Mouse (Mus musculus) forebrain, embryonic 13.5 days (tissue): ENCODE data around the gene Pon2. TPM values are rescaled to one million over a fixed set of nuclear protein-coding genes. Genes with fewer than 3 reads are reported as not detected.
A peak's percentile ranks its signal among the peaks of the same experiment; 100 is the strongest.

Experiments used
- ATAC-seq: fragments of 200-750 bp; cut with Nextera tagmentation; 2 replicates; pipeline ENCODE4 v1.8.0; 2017
- H3K27ac ChIP-seq: fragments of 300-500 bp; sonication (generic); 2 replicates; pipeline ENCODE4 v1.5.1; 2015; ENCODE audit warnings: inconsistent platforms, mild to moderate bottlenecking, moderate library complexity
- H3K27me3 ChIP-seq: fragments of 300-500 bp; sonication (generic); 2 replicates; pipeline ENCODE4 v1.6.1; 2015; ENCODE audit warnings: mild to moderate bottlenecking, inconsistent platforms
- H3K36me3 ChIP-seq: fragments of 300-500 bp; sonication (generic); 2 replicates; pipeline ENCODE4 v1.6.1; 2015; ENCODE audit warnings: mild to moderate bottlenecking, inconsistent platforms; ENCODE audit not compliant: poor library complexity, severe bottlenecking
- H3K4me1 ChIP-seq: fragments of 300-500 bp; sonication (generic); 2 replicates; pipeline ENCODE4 v1.6.1; 2015; ENCODE audit warnings: inconsistent platforms
- H3K4me2 ChIP-seq: fragments of 300-500 bp; sonication (generic); 2 replicates; pipeline ENCODE4 v1.6.1; 2015; ENCODE audit warnings: inconsistent platforms, mild to moderate bottlenecking, moderate library complexity
- H3K4me3 ChIP-seq: fragments of 300-500 bp; sonication (generic); 2 replicates; pipeline ENCODE4 v1.5.1; 2015; ENCODE audit warnings: mild to moderate bottlenecking, inconsistent platforms
- H3K9ac ChIP-seq: fragments of 300-500 bp; sonication (generic); 2 replicates; pipeline ENCODE4 v1.6.1; 2015; ENCODE audit warnings: mild to moderate bottlenecking, inconsistent platforms
- H3K9me3 ChIP-seq: fragments of 300-500 bp; sonication (generic); replicated peaks from 2 replicates; pipeline ENCODE4 v1.6.1; 2016; ENCODE audit warnings: inconsistent platforms
- WGBS: fragments of 180-500 bp; shearing (Covaris S2); methylation state at CpG from one replicate; pipeline ENCODE4 v1.1.7; 2015; 5-methylcytosine and 5-hydroxymethylcytosine counted together
- polyA plus RNA-seq: library from polyadenylated mRNA; unstranded; fragments of >200 nt; fragmentation: Nextera tagmentation; extraction: Ambion mirVana; gene quantifications from 2 replicates; pipeline ENCODE4 v1.2.1, GENCODE M21; 2015

The Pon2 gene
- polyA plus RNA-seq, 1 experiment from 2014 or later, result 26.2 TPM

DNA sequence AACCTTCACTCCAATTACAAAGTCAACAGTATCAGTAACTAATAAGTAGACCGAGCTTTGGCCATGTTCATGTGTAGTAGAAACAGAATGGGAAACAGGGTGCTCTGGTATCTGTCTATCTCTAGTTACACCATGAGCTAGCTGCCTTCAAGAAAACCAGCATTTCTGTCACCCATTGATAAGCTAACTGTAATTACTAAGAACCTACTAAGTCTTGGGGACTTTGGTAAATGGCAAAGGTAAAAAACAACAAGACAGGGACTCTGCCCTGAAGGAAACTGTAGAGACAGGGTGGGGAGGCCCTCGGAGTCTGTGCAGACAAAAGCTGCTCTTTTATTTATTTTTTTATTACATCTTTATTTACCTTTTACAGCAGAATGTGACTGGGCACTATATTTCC is 10.9 kb downstream of the Pon2 start:
- peaks cover 10% of the 10 kb centered on the region; the same call in 1 of the 2 replicates for H3K4me1 ChIP-seq
- no peak overlapping the region for H3K9ac ChIP-seq
- no peaks in the 10 kb centered on the region for H3K27me3 ChIP-seq
- H3K4me3 ChIP-seq, result no peak overlapping the region
- no peak overlapping the region for H3K4me2 ChIP-seq
- H3K9me3 ChIP-seq, result no peaks in the 10 kb centered on the region
- H3K27ac ChIP-seq, result no peak overlapping the region
- H3K36me3 ChIP-seq, result 0 out of 2 replicates have a peak, but pooled peaks cover 5% of the 10 kb centered on the region
- WGBS, result 87% methylated on average over 2 of the region's 2 CpGs
- ATAC-seq, result no peak

DNA sequence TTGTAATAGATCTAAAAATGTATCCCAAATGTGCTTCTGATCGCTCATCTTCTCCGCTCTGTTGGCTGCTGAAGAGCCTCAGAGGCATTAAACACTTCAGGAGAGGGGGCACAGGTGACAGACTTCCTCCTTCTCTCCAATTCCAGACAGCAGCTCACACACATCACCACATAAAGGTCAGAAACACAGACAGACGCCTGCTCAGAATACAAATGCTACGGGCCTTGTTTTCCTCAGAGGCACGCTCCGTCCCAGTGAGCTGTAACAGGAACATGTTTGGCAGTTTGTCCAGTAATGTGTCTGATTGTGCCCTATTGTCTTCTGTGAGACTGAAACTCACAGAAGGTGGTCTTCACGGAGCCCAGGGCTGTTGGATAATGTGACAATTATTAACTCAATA is 15.8 kb downstream of the Pon2 start:
- Histone ChIP-seq H3K9ac (no peak overlapping the region), H3K27me3 (no peaks in the 10 kb centered on the region), H3K9me3 (no peaks in the 10 kb centered on the region), H3K27ac (no peak overlapping the region), H3K4me2 (no peak overlapping the region), H3K36me3 (no peaks in the 10 kb centered on the region), H3K4me3 (no peak overlapping the region), H3K4me1 (peaks cover 6% of the 10 kb centered on the region; the same call in 1 of the 2 replicates)
- ATAC-seq, result 0 out of 2 replicates have a peak, but pooled peaks have one; percentile 36
- WGBS, result 58% methylated on average over 7 of the region's 7 CpGs

DNA sequence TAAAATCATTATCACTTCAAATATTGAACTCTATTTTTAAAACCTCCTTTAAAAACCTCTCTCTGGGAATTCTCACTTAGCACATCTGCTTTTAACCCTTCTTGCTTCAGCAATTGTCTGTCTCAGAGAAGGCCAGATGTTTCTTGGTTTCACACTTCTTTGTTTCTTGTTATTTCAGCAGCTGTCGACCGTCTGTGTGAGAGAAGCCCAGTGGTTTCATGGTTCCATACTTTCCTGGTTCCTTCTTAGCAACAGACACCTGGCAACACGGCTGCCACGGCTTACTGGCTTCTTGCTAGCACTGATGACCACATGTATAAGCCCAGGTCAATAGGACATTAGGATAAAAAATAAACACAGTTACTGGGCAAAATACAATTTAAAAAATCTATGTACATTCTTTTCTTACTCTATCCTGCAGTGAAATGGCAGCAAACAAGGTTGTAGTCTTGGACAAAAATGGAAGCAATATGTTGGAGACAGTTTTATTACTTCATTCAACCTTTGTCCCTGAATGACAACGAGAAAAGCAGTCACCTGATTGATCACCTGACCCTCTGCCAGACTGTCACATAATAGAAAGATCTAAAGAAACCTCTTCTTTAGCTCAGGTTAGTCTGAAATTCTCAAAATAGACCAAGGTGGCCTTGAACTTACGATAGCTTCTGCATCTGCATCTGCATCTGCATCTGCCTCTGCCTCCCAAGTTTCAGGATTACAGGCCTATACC is 17.5 kb downstream of the Pon2 start:
- Histone ChIP-seq H3K27me3 (no peaks in the 10 kb centered on the region), H3K36me3 (peaks cover 10% of the 10 kb centered on the region; the same call in 1 of the 2 replicates), H3K4me3 (no peak overlapping the region), H3K9me3 (no peaks in the 10 kb centered on the region), H3K4me2 (no peak overlapping the region), H3K9ac (no peak overlapping the region), H3K27ac (no peak overlapping the region), H3K4me1 (peaks cover 6% of the 10 kb centered on the region; the same call in 1 of the 2 replicates)
- no peak for ATAC-seq
- WGBS, result 73% methylated on average over 6 of the region's 6 CpGs

DNA sequence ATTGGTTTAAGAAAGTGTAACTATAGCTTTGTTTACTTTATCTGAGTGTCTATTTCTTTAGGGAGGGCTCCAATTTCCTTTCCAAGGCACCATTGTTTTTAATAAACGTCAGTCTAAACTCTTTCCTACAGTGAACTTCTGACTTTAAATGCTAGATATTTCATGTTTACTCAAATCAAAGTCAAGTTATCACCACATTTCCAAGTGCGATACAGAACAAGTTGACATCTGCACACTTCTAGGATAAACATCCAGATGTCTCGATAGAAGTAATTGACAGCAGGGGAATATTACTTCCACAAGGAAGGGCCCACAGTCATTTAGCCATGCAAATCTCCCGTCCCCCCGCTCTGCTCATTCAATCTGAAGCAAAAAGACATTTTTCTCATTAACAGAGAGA is 20.3 kb downstream of the Pon2 start:
- no peak for ATAC-seq

DNA sequence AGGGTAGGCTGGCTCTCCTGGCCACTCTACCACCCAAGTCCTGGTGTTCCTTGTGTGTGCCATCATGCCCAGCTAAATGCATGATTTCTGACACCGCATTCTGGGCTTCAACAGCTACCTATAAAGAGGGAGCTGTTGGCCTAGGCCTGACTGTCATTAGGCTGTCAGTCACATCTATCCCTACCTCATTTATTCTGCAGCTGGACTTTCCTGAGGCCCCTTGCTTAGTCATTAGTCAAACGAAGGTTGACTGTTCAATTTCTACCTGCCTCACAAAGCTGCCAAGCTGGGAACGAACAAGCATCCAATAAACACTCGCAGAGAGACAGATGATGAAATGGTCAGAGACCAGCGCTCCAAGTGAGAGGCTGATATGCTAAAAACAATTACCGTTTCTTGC is 28.6 kb downstream of the Pon2 start:
- ATAC-seq, result no peak
- H3K9ac ChIP-seq, result no peak overlapping the region
- no peaks in the 10 kb centered on the region for H3K4me1 ChIP-seq
- WGBS, result 64% methylated on average over 6 of the region's 6 CpGs
- no peak overlapping the region for H3K4me2 ChIP-seq
- no peak overlapping the region for H3K27ac ChIP-seq
- peaks cover 12% of the 10 kb centered on the region; the same call in 1 of the 2 replicates for H3K36me3 ChIP-seq
- no peaks in the 10 kb centered on the region for H3K27me3 ChIP-seq
- no peak overlapping the region for H3K4me3 ChIP-seq
- H3K9me3 ChIP-seq, result no peaks in the 10 kb centered on the region

More for the DNA sequence above, 20.3 kb downstream of the Pon2 start:
- Histone ChIP-seq H3K36me3 (peaks cover 15% of the 10 kb centered on the region), H3K4me1 (peaks cover 6% of the 10 kb centered on the region; the same call in 1 of the 2 replicates), H3K27ac (no peak overlapping the region), H3K4me3 (no peak overlapping the region), H3K4me2 (no peak overlapping the region), H3K9ac (no peak overlapping the region), H3K9me3 (no peaks in the 10 kb centered on the region), H3K27me3 (no peaks in the 10 kb centered on the region)
- 51% methylated on average over 5 of the region's 5 CpGs for WGBS

DNA sequence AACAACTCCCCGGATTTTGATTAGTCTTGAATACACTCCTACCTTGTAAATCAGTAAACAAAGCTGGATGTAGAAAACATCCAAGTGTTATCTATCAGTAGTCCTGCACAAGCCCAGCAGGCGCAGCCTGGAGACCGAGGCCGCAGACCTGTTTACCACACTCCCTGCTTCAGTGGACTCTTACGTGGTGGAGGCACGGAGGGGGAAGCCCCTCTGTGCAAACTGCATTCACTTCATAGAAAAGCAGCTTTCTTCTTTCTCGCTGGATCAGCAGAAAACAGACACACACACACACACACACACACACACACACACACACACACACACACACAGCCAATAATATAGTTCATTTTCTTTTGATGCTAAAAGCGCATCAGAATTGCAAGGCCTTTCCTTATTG is 33.5 kb downstream of the Pon2 start:
- no peak for ATAC-seq
- no peak overlapping the region for H3K27ac ChIP-seq
- H3K4me2 ChIP-seq, result no peak overlapping the region
- H3K4me3 ChIP-seq, result no peak overlapping the region
- WGBS, result 71% methylated on average over 8 of the region's 8 CpGs
- H3K9ac ChIP-seq, result no peak overlapping the region
- no peaks in the 10 kb centered on the region for H3K9me3 ChIP-seq
- no peaks in the 10 kb centered on the region for H3K36me3 ChIP-seq
- H3K4me1 ChIP-seq, result no peaks in the 10 kb centered on the region
- no peaks in the 10 kb centered on the region for H3K27me3 ChIP-seq

DNA sequence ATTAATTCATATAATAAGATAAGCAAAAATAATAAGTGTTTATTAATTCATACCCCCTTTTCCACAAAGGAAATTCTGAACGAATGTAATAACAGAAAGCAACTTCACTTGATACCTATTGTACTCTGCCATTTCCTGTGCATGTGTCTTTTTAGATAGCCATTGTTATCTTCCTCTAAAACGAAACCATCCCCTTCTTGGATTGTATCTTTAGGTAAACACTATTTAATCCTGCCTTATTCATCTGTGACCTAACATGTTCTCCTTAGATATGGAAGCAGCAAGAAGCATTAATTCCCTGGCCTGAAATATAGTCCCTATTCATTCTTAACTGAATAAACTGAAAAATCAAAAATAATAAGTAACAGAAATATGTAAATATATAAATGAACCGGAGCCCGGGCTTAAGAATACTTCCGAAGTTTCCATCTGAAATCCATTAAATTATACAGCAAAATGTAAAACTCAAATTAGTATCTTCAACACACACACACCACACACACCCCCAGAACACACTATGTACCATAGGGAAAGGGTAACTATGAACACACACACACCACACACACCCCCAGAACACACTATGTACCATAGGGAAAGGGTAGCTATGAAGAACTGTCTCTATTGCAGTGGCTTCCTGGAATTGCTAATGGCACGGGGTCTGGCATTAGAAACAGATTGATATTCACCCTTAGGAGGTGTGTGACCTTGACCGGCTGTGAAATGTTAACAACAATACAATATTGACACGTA is 34.8 kb downstream of the Pon2 start:
- Histone ChIP-seq H3K4me1 (no peaks in the 10 kb centered on the region), H3K4me2 (no peak overlapping the region), H3K4me3 (no peak overlapping the region), H3K27ac (no peak overlapping the region), H3K9ac (no peak overlapping the region), H3K27me3 (no peaks in the 10 kb centered on the region), H3K9me3 (no peaks in the 10 kb centered on the region), H3K36me3 (no peaks in the 10 kb centered on the region)
- no peak for ATAC-seq
- WGBS, result 83% methylated on average over 8 of the region's 8 CpGs

DNA sequence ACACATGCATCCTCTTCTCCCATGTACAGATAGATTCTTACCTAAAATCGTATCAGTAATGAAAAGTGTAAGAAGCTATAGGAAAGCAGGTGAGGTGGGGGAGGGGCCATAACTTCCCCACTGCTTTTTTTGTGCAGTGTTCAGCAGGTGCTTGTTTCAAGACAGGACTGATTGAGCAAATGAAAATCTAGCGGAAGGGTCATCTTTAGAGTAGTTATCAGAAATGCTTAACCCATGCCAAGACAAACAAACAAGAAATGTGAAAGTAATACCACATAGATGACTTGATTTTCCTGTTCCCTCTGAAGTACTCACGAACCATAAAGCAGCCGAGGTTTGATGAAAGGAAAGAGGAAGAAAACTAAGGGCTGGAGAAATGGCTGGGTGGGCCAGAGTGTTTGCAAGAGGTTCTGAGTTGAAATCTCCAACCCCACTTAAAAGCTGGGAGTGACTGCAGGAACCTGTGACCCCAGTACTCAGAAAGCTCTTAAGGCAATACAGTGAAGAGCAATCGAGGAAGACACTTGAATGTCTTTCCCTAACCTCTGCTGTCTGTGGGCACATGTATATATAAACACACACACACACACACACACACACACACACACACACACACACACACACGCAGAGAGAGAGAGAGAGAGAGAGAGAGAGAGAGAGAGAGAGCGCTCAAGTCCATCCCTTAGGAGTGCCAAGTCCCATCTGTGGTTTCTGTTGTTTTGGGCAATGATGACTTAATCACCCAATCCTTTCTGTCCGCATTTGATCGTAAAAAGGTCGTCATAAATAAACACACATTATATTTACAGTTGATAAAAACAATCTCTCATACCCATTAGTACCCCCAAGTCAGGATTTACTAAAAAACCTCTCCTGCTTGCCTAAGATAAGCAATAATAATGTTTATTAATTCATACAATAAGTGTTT is 35.7 kb downstream of the Pon2 start:
- no peak overlapping the region for H3K4me2 ChIP-seq
- no peaks in the 10 kb centered on the region for H3K27me3 ChIP-seq
- WGBS, result 87% methylated on average over 9 of the region's 10 CpGs
- H3K9me3 ChIP-seq, result no peaks in the 10 kb centered on the region
- ATAC-seq, result no peak
- no peak overlapping the region for H3K9ac ChIP-seq
- H3K4me3 ChIP-seq, result no peak overlapping the region
- H3K4me1 ChIP-seq, result no peaks in the 10 kb centered on the region
- H3K36me3 ChIP-seq, result no peaks in the 10 kb centered on the region
- H3K27ac ChIP-seq, result no peak overlapping the region

DNA sequence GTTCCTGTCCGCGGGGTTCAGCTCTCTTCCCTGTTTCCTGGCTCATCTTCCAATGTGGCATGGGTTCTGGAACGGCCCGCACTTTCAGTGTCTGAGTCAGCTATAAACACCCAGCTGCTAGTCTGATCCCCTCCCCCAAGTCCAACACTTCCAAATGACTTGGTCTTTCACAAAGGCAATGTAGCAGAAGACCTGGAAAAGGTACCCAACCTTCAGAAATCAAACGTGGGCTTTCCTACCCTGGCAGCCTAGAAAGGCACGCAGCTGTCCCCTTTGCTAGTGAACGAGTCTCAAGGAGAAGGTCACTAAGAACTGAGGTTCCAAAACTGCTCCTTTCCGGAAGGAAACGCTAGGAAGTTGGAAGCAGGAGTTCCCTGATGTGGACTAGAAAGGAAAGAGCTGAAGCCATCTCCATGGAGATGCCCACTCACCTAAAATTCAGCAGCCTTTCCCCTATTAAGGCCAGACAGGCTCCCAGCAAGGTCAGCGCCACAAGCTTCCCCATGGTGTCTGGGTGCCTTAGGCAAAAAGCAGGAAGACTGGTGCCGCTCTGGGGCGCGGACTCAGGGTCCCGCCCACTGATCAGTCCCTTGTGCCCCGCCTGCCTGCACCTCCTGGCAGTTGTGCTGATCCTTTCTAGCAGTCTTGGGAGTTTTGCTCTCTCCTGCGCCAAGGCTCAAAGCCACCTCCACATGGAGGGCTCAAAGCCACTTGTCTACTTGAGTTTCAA is 42.4 kb downstream of the Pon2 start, which contains the start of gene Pon3:
Gene Pon3, minus strand, starts transcription at position 565 of the 730 bp plus-strand sequence.
- peak; percentile 84 for ATAC-seq
- WGBS, result 16% methylated on average over 16 of the region's 16 CpGs
- Histone ChIP-seq H3K9me3 (no peaks in the 10 kb centered on the region), H3K4me3 (peak within 1 kb of the TSS; percentile 26), H3K27ac (no peak within 1 kb of the TSS), H3K27me3 (no peaks in the 10 kb centered on the region), H3K4me1 (peaks cover 13% of the 10 kb centered on the region; the same call in 1 of the 2 replicates), H3K9ac (no peak within 1 kb of the TSS), H3K36me3 (no peaks in the 10 kb centered on the region), H3K4me2 (peak within 1 kb of the TSS; percentile 55)

DNA sequence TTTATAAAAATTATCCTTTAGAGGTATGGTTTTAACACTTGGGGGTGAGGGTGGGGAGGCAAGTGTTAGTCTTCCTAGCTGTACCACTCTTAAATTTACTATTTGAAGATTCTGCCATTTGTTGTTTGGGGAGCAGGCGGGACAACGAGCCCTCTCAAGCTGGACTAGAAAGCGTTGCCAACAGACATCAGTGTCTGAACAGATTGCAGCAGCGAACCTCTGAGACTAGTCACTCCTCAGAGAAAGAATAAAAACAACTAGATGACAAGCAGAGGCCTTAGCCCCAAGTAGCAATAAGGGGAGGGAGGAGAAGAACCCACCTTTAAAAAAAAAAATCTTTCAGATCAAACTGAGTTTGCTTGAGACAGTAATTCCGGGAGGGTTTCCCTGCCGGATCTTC is 43.0 kb downstream of the Pon2 start:
- Histone ChIP-seq H3K4me3 (0 out of 2 replicates have a peak overlapping the region, but pooled peaks have one; percentile 26), H3K9ac (no peak overlapping the region), H3K4me2 (peak overlapping the region; percentile 55), H3K4me1 (peaks cover 13% of the 10 kb centered on the region; the same call in 1 of the 2 replicates), H3K27me3 (no peaks in the 10 kb centered on the region), H3K9me3 (no peaks in the 10 kb centered on the region), H3K36me3 (no peaks in the 10 kb centered on the region), H3K27ac (no peak overlapping the region)
- ATAC-seq, result peak; percentile 57; the same call in 1 of the 2 replicates
- WGBS, result 70% methylated on average over 6 of the region's 6 CpGs

DNA sequence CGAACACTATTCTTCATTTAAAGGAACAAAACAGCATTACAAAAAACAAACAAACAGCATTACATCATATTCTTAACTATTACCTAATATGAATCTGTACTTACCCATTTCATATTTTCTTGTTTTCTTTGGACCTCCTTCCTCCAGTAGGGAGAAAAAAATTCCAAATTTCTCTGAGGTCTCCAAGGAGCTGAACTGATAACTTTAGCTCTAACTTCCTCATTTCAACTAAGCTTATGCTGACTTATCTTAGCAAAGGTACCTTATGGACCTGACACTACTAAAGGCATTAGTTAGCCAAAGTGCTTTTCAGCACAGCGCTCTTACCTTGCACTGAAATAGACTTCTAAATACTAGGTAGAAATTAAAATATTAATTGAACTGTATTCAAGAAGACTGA is 43.4 kb downstream of the Pon2 start:
- H3K27me3 ChIP-seq, result no peaks in the 10 kb centered on the region
- H3K9me3 ChIP-seq, result no peaks in the 10 kb centered on the region
- H3K36me3 ChIP-seq, result no peaks in the 10 kb centered on the region
- ATAC-seq, result no peak
- no peak overlapping the region for H3K4me2 ChIP-seq
- H3K4me3 ChIP-seq, result no peak overlapping the region
- H3K27ac ChIP-seq, result no peak overlapping the region
- no peak overlapping the region for H3K9ac ChIP-seq
- H3K4me1 ChIP-seq, result peaks cover 13% of the 10 kb centered on the region; the same call in 1 of the 2 replicates
- 92% methylated on average over 2 of the region's 2 CpGs for whole genome bisulfite sequencing
